Mouse (Mus musculus): ENCODE results near the gene 2900026A02Rik. TPM values are rescaled to one million over a fixed set of nuclear protein-coding genes. Genes with fewer than 3 reads are reported as not detected.

Gene 2900026A02Rik
- 2.9 and 3.1 TPM in 2 replicates for polyA plus RNA-seq (2016; fragmentation: Nextera tagmentation; extraction: Ambion mirVana)

GRCm38 (mm10) chr5:113221147-113221865, at the start of gene 2900026A02Rik:
2900026A02Rik (minus strand) TSS chr5:113221236.
- peaks cover 20% of the 10 kb centered on the region for H3K4me1 ChIP-seq
- ATAC-seq (ENCODE audit: low FRiP score, low read depth): peak; percentile 25; the same call in 1 of the 2 replicates

GRCm38 (mm10) chr5:113270043-113270442, 49.0 kb upstream of the 2900026A02Rik start:
- WGBS: 77% methylated on average over 3 of the region's 3 CpGs

More at GRCm38 (mm10) chr5:113221147-113221865, at the start of gene 2900026A02Rik:
- Histone ChIP-seq H3K27me3 (peaks cover 13% of the 10 kb centered on the region), H3K27ac (replicated peaks) (no peak within 1 kb of the TSS), H3K36me3 (no peaks in the 10 kb centered on the region), H3K4me2 (replicated peaks) (peak within 1 kb of the TSS; percentile 93), H3K9me3 (0 out of 2 replicates have a peak, but pooled peaks cover 3% of the 10 kb centered on the region), H3K4me3 (peak within 1 kb of the TSS; percentile 60), H3K9ac (replicated peaks) (peak within 1 kb of the TSS; percentile 55)
- WGBS: 12% methylated on average over 45 of the region's 62 CpGs

GRCm38 (mm10) chr5:113268246-113268645, 47.2 kb upstream of the 2900026A02Rik start:
- H3K4me3 ChIP-seq: no peak overlapping the region
- peaks cover 46% of the 10 kb centered on the region for H3K36me3 ChIP-seq
- no peak overlapping the region for H3K4me2 ChIP-seq (replicated peaks)
- no peak overlapping the region for H3K9ac ChIP-seq (replicated peaks)
- H3K27ac ChIP-seq (replicated peaks): no peak overlapping the region
- no peaks in the 10 kb centered on the region for H3K27me3 ChIP-seq
- peaks cover 10% of the 10 kb centered on the region; the same call in 1 of the 2 replicates for H3K9me3 ChIP-seq
- no peaks in the 10 kb centered on the region for H3K4me1 ChIP-seq
- no peak for ATAC-seq (ENCODE audit: low FRiP score, low read depth)

More at GRCm38 (mm10) chr5:113270043-113270442, 49.0 kb upstream of the 2900026A02Rik start:
- Histone ChIP-seq H3K4me2 (replicated peaks) (no peak overlapping the region), H3K9ac (replicated peaks) (no peak overlapping the region), H3K27me3 (no peaks in the 10 kb centered on the region), H3K4me1 (no peaks in the 10 kb centered on the region), H3K36me3 (peaks cover 44% of the 10 kb centered on the region), H3K9me3 (peaks cover 6% of the 10 kb centered on the region; the same call in 1 of the 2 replicates), H3K4me3 (no peak overlapping the region), H3K27ac (replicated peaks) (no peak overlapping the region)
- ATAC-seq (ENCODE audit: low FRiP score, low read depth): no peak

- no peak overlapping the region for H3K4me2 ChIP-seq (replicated peaks)
- 93% methylated on average over 8 of the region's 8 CpGs for WGBS
- ATAC-seq (ENCODE audit: low FRiP score, low read depth): no peak
- no peaks in the 10 kb centered on the region for H3K27me3 ChIP-seq
- H3K9me3 ChIP-seq: peaks cover 10% of the 10 kb centered on the region; the same call in 1 of the 2 replicates
- no peak overlapping the region for H3K27ac ChIP-seq (replicated peaks)
- no peaks in the 10 kb centered on the region for H3K4me1 ChIP-seq
- peaks cover 45% of the 10 kb centered on the region for H3K36me3 ChIP-seq
- H3K9ac ChIP-seq (replicated peaks): no peak overlapping the region
- no peak overlapping the region for H3K4me3 ChIP-seq
Observed at GRCm38 (mm10) chr5:113265637-113266036, 44.6 kb upstream of the 2900026A02Rik start.

GRCm38 (mm10) chr5:113250806-113251205, 29.8 kb upstream of the 2900026A02Rik start:
- 94% methylated on average over 11 of the region's 11 CpGs for WGBS
- Histone ChIP-seq H3K27ac (replicated peaks) (no peak overlapping the region), H3K9ac (replicated peaks) (no peak overlapping the region), H3K4me2 (replicated peaks) (no peak overlapping the region), H3K9me3 (no peaks in the 10 kb centered on the region), H3K4me1 (no peaks in the 10 kb centered on the region), H3K27me3 (no peaks in the 10 kb centered on the region), H3K36me3 (peaks cover 57% of the 10 kb centered on the region), H3K4me3 (no peak overlapping the region)
- ATAC-seq (ENCODE audit: low FRiP score, low read depth): no peak

- Histone ChIP-seq H3K27me3 (no peaks in the 10 kb centered on the region), H3K36me3 (peaks cover 55% of the 10 kb centered on the region; the same call in 1 of the 2 replicates), H3K4me3 (no peak overlapping the region), H3K9ac (replicated peaks) (no peak overlapping the region), H3K4me1 (no peaks in the 10 kb centered on the region), H3K9me3 (no peaks in the 10 kb centered on the region), H3K27ac (replicated peaks) (no peak overlapping the region), H3K4me2 (replicated peaks) (no peak overlapping the region)
- no peak for ATAC-seq (ENCODE audit: low FRiP score, low read depth)
- 89% methylated on average over 8 of the region's 8 CpGs for WGBS
Observed at GRCm38 (mm10) chr5:113249263-113249930, 28.4 kb upstream of the 2900026A02Rik start.

- Histone ChIP-seq H3K4me2 (replicated peaks) (no peak overlapping the region), H3K9ac (replicated peaks) (no peak overlapping the region), H3K27me3 (no peaks in the 10 kb centered on the region), H3K36me3 (no peaks in the 10 kb centered on the region), H3K4me1 (peaks cover 16% of the 10 kb centered on the region), H3K9me3 (no peaks in the 10 kb centered on the region), H3K4me3 (no peak overlapping the region), H3K27ac (replicated peaks) (no peak overlapping the region)
- 86% methylated on average over 5 of the region's 5 CpGs for WGBS
- no peak for ATAC-seq (ENCODE audit: low FRiP score, low read depth)
Observed at GRCm38 (mm10) chr5:113230196-113230595, 9.2 kb upstream of the 2900026A02Rik start.

- Histone ChIP-seq H3K4me2 (replicated peaks) (peak within 1 kb of the TSS; percentile 47), H3K4me3 (peak within 1 kb of the TSS; percentile 23), H3K27me3 (no peaks in the 10 kb centered on the region), H3K4me1 (peaks cover 19% of the 10 kb centered on the region), H3K36me3 (no peaks in the 10 kb centered on the region), H3K27ac (replicated peaks) (peak within 1 kb of the TSS; percentile 49; the same call in 1 of the 2 replicates), H3K9ac (replicated peaks) (peak within 1 kb of the TSS; percentile 43; the same call in 1 of the 2 replicates), H3K9me3 (no peaks in the 10 kb centered on the region)
- peak; percentile 62 for ATAC-seq (ENCODE audit: low FRiP score, low read depth)
- WGBS: under 1% methylated on average over 13 of the region's 13 CpGs
Observed at GRCm38 (mm10) chr5:113226632-113227102, 5.6 kb upstream of the 2900026A02Rik start, which contains the start of gene Tmem211. Tmem211 (plus strand) TSS chr5:113226909.

GRCm38 (mm10) chr5:113225686-113226435, 4.8 kb upstream of the 2900026A02Rik start:
- 0 out of 2 replicates have a peak overlapping the region, but pooled peaks have one; percentile 40 for H3K27ac ChIP-seq (replicated peaks)
- 0 out of 2 replicates have a peak, but pooled peaks cover under 1% of the 10 kb centered on the region for H3K27me3 ChIP-seq
- H3K4me2 ChIP-seq (replicated peaks): peak overlapping the region; percentile 47
- peaks cover 19% of the 10 kb centered on the region for H3K4me1 ChIP-seq
- H3K9me3 ChIP-seq: 0 out of 2 replicates have a peak, but pooled peaks cover 3% of the 10 kb centered on the region
- H3K9ac ChIP-seq (replicated peaks): peak overlapping the region; percentile 43; the same call in 1 of the 2 replicates
- ATAC-seq (ENCODE audit: low FRiP score, low read depth): peak; percentile 50; the same call in 1 of the 2 replicates
- WGBS: 16% methylated on average over 25 of the region's 25 CpGs
- peak overlapping the region; percentile 23 for H3K4me3 ChIP-seq
- H3K36me3 ChIP-seq: no peaks in the 10 kb centered on the region

- 0 out of 2 replicates have a peak, but pooled peaks cover 3% of the 10 kb centered on the region for H3K9me3 ChIP-seq
- no peak for ATAC-seq (ENCODE audit: low FRiP score, low read depth)
- H3K9ac ChIP-seq (replicated peaks): no peak overlapping the region
- H3K27ac ChIP-seq (replicated peaks): peak overlapping the region; percentile 11; the same call in 1 of the 2 replicates
- no peaks in the 10 kb centered on the region for H3K36me3 ChIP-seq
- peak overlapping the region; percentile 47 for H3K4me2 ChIP-seq (replicated peaks)
- H3K4me1 ChIP-seq: peaks cover 25% of the 10 kb centered on the region
- no peak overlapping the region for H3K4me3 ChIP-seq
- WGBS: 7% methylated on average over 10 of the region's 10 CpGs
- peaks cover 6% of the 10 kb centered on the region; the same call in 1 of the 2 replicates for H3K27me3 ChIP-seq
Observed at GRCm38 (mm10) chr5:113225271-113225670, 4.2 kb upstream of the 2900026A02Rik start.

- Histone ChIP-seq H3K4me2 (replicated peaks) (no peak overlapping the region), H3K9me3 (0 out of 2 replicates have a peak, but pooled peaks cover 3% of the 10 kb centered on the region), H3K4me1 (peaks cover 26% of the 10 kb centered on the region), H3K36me3 (no peaks in the 10 kb centered on the region), H3K9ac (replicated peaks) (no peak overlapping the region), H3K4me3 (no peak overlapping the region), H3K27me3 (peaks cover 13% of the 10 kb centered on the region), H3K27ac (replicated peaks) (no peak overlapping the region)
- ATAC-seq (ENCODE audit: low FRiP score, low read depth): no peak
- whole genome bisulfite sequencing: 65% methylated on average over 4 of the region's 4 CpGs
Observed at GRCm38 (mm10) chr5:113223888-113224287, 2.9 kb upstream of the 2900026A02Rik start.

Data from midbrain, embryonic 12.5 days (tissue).